Mouse (Mus musculus): Measurements from ENCODE around the gene Sergef. TPM values are rescaled to one million over a fixed set of nuclear protein-coding genes. Genes with fewer than 3 reads are reported as not detected.

Gene Sergef
- polyA plus RNA-seq, 1 experiment from 2014 or later = 10.7 TPM

GRCm38 (mm10) chr7:46616429-46617005 is 23.1 kb downstream of the Sergef start:
- no peak for ATAC-seq (ENCODE audit: insufficient number of reproducible peaks, insufficient read depth, low FRiP score, low read depth)
- Histone ChIP-seq H3K27ac (replicated peaks in 1 of 2; ENCODE audit: control insufficient read depth in 1 of 2, insufficient read depth in 1 of 2, low read depth in 2 of 2, low read length in 2 of 2) (peak overlapping the region; percentile 8 to 79; a peak in 3 of 4 replicates), H3K9ac (ENCODE audit: low read length) (no peak overlapping the region), H3K27me3 (ENCODE audit: control insufficient read depth, insufficient read depth, low read length) (no peaks in the 10 kb centered on the region), H3K4me3 (ENCODE audit: control insufficient read depth in 1 of 2, insufficient read depth in 1 of 2, low read depth in 1 of 2, low read length in 2 of 2) (no peak overlapping the region), H3K4me2 (ENCODE audit: low read length) (no peak overlapping the region), H3K4me1 (ENCODE audit: control insufficient read depth in 2 of 2, insufficient read depth in 2 of 2, low read length in 2 of 2) (peaks cover 30 to 36% of the 10 kb centered on the region in 2 experiments), H3K9me3 (ENCODE audit: control insufficient read depth, low read length) (no peaks in the 10 kb centered on the region), H3K36me3 (ENCODE audit: control insufficient read depth, insufficient read depth, low read length) (peaks cover 6% of the 10 kb centered on the region; the same call in 1 of the 2 replicates)
- WGBS = 86% methylated on average over 7 of the region's 7 CpGs

- 32% methylated on average over 5 of the region's 5 CpGs for WGBS
- no peak for ATAC-seq (ENCODE audit: insufficient number of reproducible peaks, insufficient read depth, low FRiP score, low read depth)
These were observed 24.2 kb downstream of the Sergef start for GRCm38 (mm10) chr7:46615256-46615977.

GRCm38 (mm10) chr7:46614263-46614662 is 25.3 kb downstream of the Sergef start:
- Histone ChIP-seq H3K4me1 (ENCODE audit: control insufficient read depth in 2 of 2, insufficient read depth in 2 of 2, low read length in 2 of 2) (peaks cover 32 to 38% of the 10 kb centered on the region in 2 experiments), H3K36me3 (ENCODE audit: control insufficient read depth, insufficient read depth, low read length) (no peaks in the 10 kb centered on the region), H3K9me3 (ENCODE audit: control insufficient read depth, low read length) (no peaks in the 10 kb centered on the region), H3K27ac (replicated peaks in 1 of 2; ENCODE audit: control insufficient read depth in 1 of 2, insufficient read depth in 1 of 2, low read depth in 2 of 2, low read length in 2 of 2) (no peak overlapping the region), H3K4me2 (ENCODE audit: low read length) (no peak overlapping the region), H3K27me3 (ENCODE audit: control insufficient read depth, insufficient read depth, low read length) (no peaks in the 10 kb centered on the region), H3K4me3 (ENCODE audit: control insufficient read depth in 1 of 2, insufficient read depth in 1 of 2, low read depth in 1 of 2, low read length in 2 of 2) (no peak overlapping the region), H3K9ac (ENCODE audit: low read length) (no peak overlapping the region)
- WGBS = 88% methylated on average over 12 of the region's 12 CpGs
- no peak for ATAC-seq (ENCODE audit: insufficient number of reproducible peaks, insufficient read depth, low FRiP score, low read depth)

More at GRCm38 (mm10) chr7:46615256-46615977, 24.2 kb downstream of the Sergef start:
- H3K9ac ChIP-seq (ENCODE audit: low read length) = no peak overlapping the region
- H3K4me1 ChIP-seq (ENCODE audit: control insufficient read depth in 2 of 2, insufficient read depth in 2 of 2, low read length in 2 of 2) = peaks cover 32 to 38% of the 10 kb centered on the region in 2 experiments
- H3K4me3 ChIP-seq (ENCODE audit: control insufficient read depth in 1 of 2, insufficient read depth in 1 of 2, low read depth in 1 of 2, low read length in 2 of 2) = no peak overlapping the region
- no peak overlapping the region for H3K4me2 ChIP-seq (ENCODE audit: low read length)
- H3K27ac ChIP-seq (replicated peaks in 1 of 2; ENCODE audit: control insufficient read depth in 1 of 2, insufficient read depth in 1 of 2, low read depth in 2 of 2, low read length in 2 of 2) = peak overlapping the region; percentile 79 to 87
- H3K9me3 ChIP-seq (ENCODE audit: control insufficient read depth, low read length) = no peaks in the 10 kb centered on the region
- peaks cover under 1% of the 10 kb centered on the region; the same call in 1 of the 2 replicates for H3K36me3 ChIP-seq (ENCODE audit: control insufficient read depth, insufficient read depth, low read length)
- H3K27me3 ChIP-seq (ENCODE audit: control insufficient read depth, insufficient read depth, low read length) = no peaks in the 10 kb centered on the region

GRCm38 (mm10) chr7:46613091-46613490 is 26.5 kb downstream of the Sergef start:
- no peaks in the 10 kb centered on the region for H3K9me3 ChIP-seq (ENCODE audit: control insufficient read depth, low read length)
- no peak overlapping the region for H3K4me2 ChIP-seq (ENCODE audit: low read length)
- H3K27me3 ChIP-seq (ENCODE audit: control insufficient read depth, insufficient read depth, low read length) = no peaks in the 10 kb centered on the region
- no peaks in the 10 kb centered on the region for H3K36me3 ChIP-seq (ENCODE audit: control insufficient read depth, insufficient read depth, low read length)
- H3K4me1 ChIP-seq (ENCODE audit: control insufficient read depth in 2 of 2, insufficient read depth in 2 of 2, low read length in 2 of 2) = peaks cover 32 to 34% of the 10 kb centered on the region in 2 experiments
- no peak for ATAC-seq (ENCODE audit: insufficient number of reproducible peaks, insufficient read depth, low FRiP score, low read depth)
- no peak overlapping the region for H3K4me3 ChIP-seq (ENCODE audit: control insufficient read depth in 1 of 2, insufficient read depth in 1 of 2, low read depth in 1 of 2, low read length in 2 of 2)
- no peak overlapping the region for H3K9ac ChIP-seq (ENCODE audit: low read length)
- H3K27ac ChIP-seq (replicated peaks in 1 of 2; ENCODE audit: control insufficient read depth in 1 of 2, insufficient read depth in 1 of 2, low read depth in 2 of 2, low read length in 2 of 2) = no peak overlapping the region
- WGBS = 59% methylated on average over 10 of the region's 10 CpGs

GRCm38 (mm10) chr7:46612421-46612937 is 27.1 kb downstream of the Sergef start:
- no peak overlapping the region for H3K4me3 ChIP-seq (ENCODE audit: control insufficient read depth in 1 of 2, insufficient read depth in 1 of 2, low read depth in 1 of 2, low read length in 2 of 2)
- no peaks in the 10 kb centered on the region for H3K27me3 ChIP-seq (ENCODE audit: control insufficient read depth, insufficient read depth, low read length)
- H3K4me2 ChIP-seq (ENCODE audit: low read length) = no peak overlapping the region
- peak overlapping the region; percentile 48 to 55; a peak in 3 of 4 replicates for H3K27ac ChIP-seq (replicated peaks in 1 of 2; ENCODE audit: control insufficient read depth in 1 of 2, insufficient read depth in 1 of 2, low read depth in 2 of 2, low read length in 2 of 2)
- no peak for ATAC-seq (ENCODE audit: insufficient number of reproducible peaks, insufficient read depth, low FRiP score, low read depth)
- peaks cover 34 to 36% of the 10 kb centered on the region in 2 experiments for H3K4me1 ChIP-seq (ENCODE audit: control insufficient read depth in 2 of 2, insufficient read depth in 2 of 2, low read length in 2 of 2)
- H3K36me3 ChIP-seq (ENCODE audit: control insufficient read depth, insufficient read depth, low read length) = no peaks in the 10 kb centered on the region
- H3K9ac ChIP-seq (ENCODE audit: low read length) = peak overlapping the region; percentile 32; the same call in 1 of the 2 replicates
- 75% methylated on average over 6 of the region's 6 CpGs for WGBS
- H3K9me3 ChIP-seq (ENCODE audit: control insufficient read depth, low read length) = no peaks in the 10 kb centered on the region

DNA sequence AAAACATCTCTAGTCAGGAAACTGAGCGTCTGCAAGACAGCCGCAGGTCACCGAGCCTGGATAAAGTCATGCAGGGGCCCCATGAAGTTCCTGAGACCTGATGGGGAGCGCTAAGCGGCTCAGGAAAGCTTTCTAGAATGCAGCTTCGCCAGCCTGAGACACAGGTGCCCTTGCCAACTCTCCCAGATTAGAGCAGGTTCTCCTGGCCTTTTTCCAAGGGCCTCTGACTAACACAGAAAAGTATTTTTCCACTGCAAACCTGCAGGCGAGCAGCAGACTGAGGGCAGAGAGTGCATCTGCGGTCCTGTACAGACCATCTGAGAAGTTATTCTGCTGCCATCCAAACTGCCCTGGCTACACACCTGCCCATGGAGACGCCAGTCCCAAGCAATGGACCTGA is 27.6 kb downstream of the Sergef start:
- H3K36me3 ChIP-seq (ENCODE audit: control insufficient read depth, insufficient read depth, low read length) = no peaks in the 10 kb centered on the region
- no peaks in the 10 kb centered on the region for H3K27me3 ChIP-seq (ENCODE audit: control insufficient read depth, insufficient read depth, low read length)
- H3K4me2 ChIP-seq (ENCODE audit: low read length) = no peak overlapping the region
- H3K4me1 ChIP-seq (ENCODE audit: control insufficient read depth in 2 of 2, insufficient read depth in 2 of 2, low read length in 2 of 2) = peaks cover 38 to 39% of the 10 kb centered on the region in 2 experiments
- 32% methylated on average over 9 of the region's 9 CpGs for WGBS
- H3K27ac ChIP-seq (replicated peaks in 1 of 2; ENCODE audit: control insufficient read depth in 1 of 2, insufficient read depth in 1 of 2, low read depth in 2 of 2, low read length in 2 of 2) = peak overlapping the region; percentile 48 to 55; a peak in 3 of 4 replicates
- H3K4me3 ChIP-seq (ENCODE audit: control insufficient read depth in 1 of 2, insufficient read depth in 1 of 2, low read depth in 1 of 2, low read length in 2 of 2) = no peak overlapping the region
- no peaks in the 10 kb centered on the region for H3K9me3 ChIP-seq (ENCODE audit: control insufficient read depth, low read length)
- peak overlapping the region; percentile 18; the same call in 1 of the 2 replicates for H3K9ac ChIP-seq (ENCODE audit: low read length)
- no peak for ATAC-seq (ENCODE audit: insufficient number of reproducible peaks, insufficient read depth, low FRiP score, low read depth)

DNA sequence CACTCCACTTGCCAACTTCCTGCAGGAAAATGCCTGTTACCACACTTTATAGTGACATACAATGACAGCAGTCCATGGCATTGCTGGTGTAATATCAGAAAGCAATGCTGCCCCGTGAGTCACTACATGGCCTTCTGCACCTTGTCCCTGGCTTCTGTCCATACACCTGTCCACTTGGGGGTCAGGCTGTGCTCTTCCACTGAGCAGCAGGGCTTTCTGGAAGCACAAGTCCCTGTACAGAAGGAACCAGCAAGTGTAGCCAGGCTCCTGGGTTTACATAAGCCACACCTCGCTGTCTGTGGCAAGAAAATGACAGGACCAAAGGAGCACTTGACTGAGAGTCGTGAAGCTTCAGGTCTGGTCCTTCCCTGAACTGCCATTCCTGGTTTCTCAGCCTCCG is 30.3 kb downstream of the Sergef start:
- Histone ChIP-seq H3K4me1 (ENCODE audit: control insufficient read depth in 2 of 2, insufficient read depth in 2 of 2, low read length in 2 of 2) (peaks cover 24 to 28% of the 10 kb centered on the region in 2 experiments), H3K9me3 (ENCODE audit: control insufficient read depth, low read length) (no peaks in the 10 kb centered on the region), H3K27ac (replicated peaks in 1 of 2; ENCODE audit: control insufficient read depth in 1 of 2, insufficient read depth in 1 of 2, low read depth in 2 of 2, low read length in 2 of 2) (no peak overlapping the region), H3K4me2 (ENCODE audit: low read length) (no peak overlapping the region), H3K27me3 (ENCODE audit: control insufficient read depth, insufficient read depth, low read length) (no peaks in the 10 kb centered on the region), H3K4me3 (ENCODE audit: control insufficient read depth in 1 of 2, insufficient read depth in 1 of 2, low read depth in 1 of 2, low read length in 2 of 2) (no peak overlapping the region), H3K9ac (ENCODE audit: low read length) (no peak overlapping the region), H3K36me3 (ENCODE audit: control insufficient read depth, insufficient read depth, low read length) (no peaks in the 10 kb centered on the region)
- WGBS = 80% methylated on average over 4 of the region's 4 CpGs
- no peak for ATAC-seq (ENCODE audit: insufficient number of reproducible peaks, insufficient read depth, low FRiP score, low read depth)

Measured in heart, embryonic 14.5 days (tissue).